Mouse (Mus musculus) erythroblast, adult 5-6 weeks (primary cell): ENCODE data around the gene Tram1l1. TPM values are rescaled to one million over a fixed set of nuclear protein-coding genes. Genes with fewer than 3 reads are reported as not detected.
"Not testable (repeated sequence)": the region's sequence is repeated elsewhere in the genome, so short reads cannot be mapped to it uniquely, and the experiment has no call there.

ENCODE experiments used
- ATAC-seq: replicated peaks from 2 replicates; pipeline ENCODE4 v1.8.0; 2016; ENCODE audit warnings: moderate number of reproducible peaks, mild to moderate bottlenecking, moderate TSS enrichment, inconsistent platforms; ENCODE audit not compliant: poor library complexity, low FRiP score, severe bottlenecking
- total RNA-seq, 2 experiments: library from RNA; stranded (forward) in 1 of 2; stranded (reverse) in 1 of 2; fragments of 150-400 nt in 1 of 2; fragments of 200-764, 138-1000 nt in 1 of 2; gene quantifications; 2 replicates each; pipeline versions ENCODE4 v1.2.3 to v1.2.4; 2015 to 2017; ENCODE audit warnings: low replicate concordance in 2 of 2

Gene Tram1l1
- total RNA-seq (2015; ENCODE audit: low replicate concordance): not detected in 2 replicates
- total RNA-seq (2017; ENCODE audit: low replicate concordance): not detected in 2 replicates

DNA sequence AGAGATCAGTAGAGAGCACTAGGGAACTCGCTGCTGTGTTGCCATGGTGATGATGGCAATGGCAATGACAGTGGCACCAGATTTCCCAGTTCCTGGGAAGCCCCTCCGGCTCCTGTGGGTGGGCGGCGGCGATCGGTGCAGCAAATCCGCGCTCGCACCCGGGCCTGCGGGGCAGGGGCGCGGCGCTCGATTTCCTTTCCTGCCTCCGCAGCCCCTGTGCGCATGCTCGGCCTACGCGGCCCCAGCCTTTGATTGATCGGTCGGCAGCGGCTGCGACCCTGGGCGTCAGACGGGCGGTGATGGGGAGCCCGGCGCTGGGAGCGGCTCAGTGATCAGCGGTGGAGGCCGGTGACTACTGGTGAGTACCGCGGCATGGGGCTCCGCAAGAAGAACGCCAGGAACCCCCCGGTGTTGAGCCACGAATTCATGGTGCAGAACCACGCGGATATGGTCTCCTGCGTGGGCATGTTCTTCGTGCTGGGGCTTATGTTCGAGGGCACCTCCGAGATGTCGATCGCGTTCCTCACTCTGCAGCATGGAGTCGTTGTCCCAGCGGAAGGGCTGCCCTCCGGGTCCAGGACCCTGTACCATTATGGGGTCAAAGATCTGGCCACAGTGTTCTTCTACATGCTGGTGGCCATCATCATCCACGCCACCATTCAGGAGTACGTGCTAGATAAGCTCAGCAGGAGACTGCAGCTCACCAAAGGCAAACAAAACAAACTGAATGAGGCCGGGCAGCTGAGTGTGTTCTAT, at the start of gene Tram1l1:
Gene Tram1l1 (plus strand): TSS at position 35 of the 756 bp plus-strand sequence.
- ATAC-seq: no peak

GRCm38 (mm10) chr3:124271229-124271628, 49.4 kb upstream of the Tram1l1 start:
- ATAC-seq: no peak

DNA sequence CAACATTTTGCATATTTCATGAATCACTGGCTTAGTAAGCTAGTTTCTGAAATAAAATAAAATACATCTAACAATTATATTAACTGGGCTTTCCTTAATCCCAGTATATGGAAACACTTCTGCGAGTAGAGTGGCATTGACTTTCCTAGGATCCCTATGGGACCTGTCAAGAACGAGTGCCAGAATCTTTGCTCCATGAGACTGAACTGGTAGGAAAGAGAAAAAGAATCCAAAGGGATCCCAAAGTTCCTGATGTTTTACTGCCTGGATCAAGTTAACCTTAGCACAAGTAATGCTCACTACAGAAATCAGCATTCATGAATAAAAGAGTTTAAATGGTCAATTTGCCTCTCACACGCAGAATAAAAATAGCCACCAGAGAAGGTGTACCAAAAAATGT, 49.0 kb upstream of the Tram1l1 start:
- no peak for ATAC-seq

- ATAC-seq: no peak
Observed at GRCm38 (mm10) chr3:124272465-124273089, 48.1 kb upstream of the Tram1l1 start.

- ATAC-seq: not testable (repeated sequence)
Observed at GRCm38 (mm10) chr3:124274928-124275609, 45.6 kb upstream of the Tram1l1 start.

DNA sequence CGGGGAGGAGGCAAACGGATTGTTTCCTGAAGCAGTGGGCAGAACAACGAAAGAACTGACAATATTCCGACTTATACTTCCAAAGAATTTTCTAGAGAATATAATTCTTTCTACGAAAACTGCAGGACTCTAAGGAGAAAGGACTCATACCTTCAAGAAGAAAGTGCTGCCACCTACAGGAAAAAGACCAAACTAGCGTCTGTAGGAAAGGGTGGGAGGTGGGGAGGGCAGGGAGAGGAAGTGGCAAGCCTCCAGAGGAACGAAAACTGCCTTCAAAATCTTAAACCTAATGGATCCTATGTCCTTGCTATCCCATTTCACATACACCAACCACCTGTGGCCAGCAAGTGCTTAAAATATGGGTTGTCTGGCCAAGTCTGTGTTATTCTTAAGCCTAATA, 31.7 kb upstream of the Tram1l1 start:
- not testable (repeated sequence) for ATAC-seq

DNA sequence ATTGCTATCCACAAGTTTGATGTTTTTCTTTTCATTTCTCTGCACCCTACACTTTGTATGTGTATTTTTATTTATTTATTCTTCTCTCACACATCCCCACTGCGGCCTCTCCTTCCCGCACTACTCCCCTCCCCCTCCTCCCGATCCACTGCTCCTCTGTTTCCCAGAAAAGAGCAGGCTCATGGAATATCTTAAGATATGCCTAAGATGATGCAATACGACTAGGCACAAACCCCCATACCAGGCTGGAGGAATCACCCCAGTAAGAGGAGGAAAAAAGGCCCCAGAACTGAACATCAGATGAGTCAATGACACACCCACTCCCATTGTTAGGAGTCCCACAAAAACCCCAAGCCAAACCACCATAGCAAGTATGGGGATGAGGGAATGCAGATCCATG, 1.4 kb upstream of the Tram1l1 start:
- ATAC-seq: no peak

DNA sequence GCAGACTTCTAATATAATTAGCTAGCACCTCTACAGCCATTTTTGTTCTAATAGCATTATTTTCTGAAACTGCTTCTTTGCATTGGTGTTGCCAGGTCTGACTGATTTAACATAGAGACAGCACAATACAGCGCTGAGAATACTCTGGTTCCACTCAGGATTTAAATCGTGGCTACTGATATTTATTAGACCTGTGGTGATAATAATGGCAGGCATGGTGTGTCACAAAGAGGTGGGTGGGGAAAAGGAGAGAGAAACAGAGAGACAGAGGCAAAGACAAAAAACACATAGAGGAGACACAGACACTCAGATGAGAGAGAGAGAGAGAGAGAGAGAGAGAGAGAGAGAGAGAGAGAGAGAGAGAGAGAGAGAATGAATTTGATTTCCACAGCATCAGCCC, 257 bp upstream of the Tram1l1 start:
- no peak for ATAC-seq

GRCm38 (mm10) chr3:124346445-124346844, 25.8 kb downstream of the Tram1l1 start:
- ATAC-seq: no peak

DNA sequence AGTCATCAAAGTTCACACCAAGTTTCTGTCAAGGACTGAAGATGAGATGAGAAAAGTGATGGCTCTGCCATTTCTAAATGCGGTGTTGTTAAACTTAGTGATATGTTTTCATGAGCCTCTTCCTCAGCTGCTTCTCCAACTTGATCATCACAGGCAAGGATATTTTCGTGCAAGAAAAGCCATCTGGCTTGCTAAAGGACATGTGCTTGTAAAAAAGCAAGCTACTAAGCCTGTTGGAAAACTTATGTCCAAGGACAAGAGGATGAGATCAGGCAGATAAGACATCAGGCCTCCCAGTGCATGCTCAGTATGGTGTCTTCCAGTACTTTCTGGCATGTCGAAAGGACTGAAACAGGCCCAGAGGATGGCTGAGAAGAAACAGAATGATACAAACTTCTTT, 36.9 kb downstream of the Tram1l1 start:
- no peak for ATAC-seq

- ATAC-seq: no peak
Observed at GRCm38 (mm10) chr3:124372031-124372430, 51.4 kb downstream of the Tram1l1 start.

Other genes with a start within 250 kb of the Tram1l1 start
- not detected in 2 replicates for gene 1700006A11Rik, start 105.2 kb downstream of the Tram1l1 start, total RNA-seq (2015; ENCODE audit: low replicate concordance)
- not detected in 2 replicates for gene 1700006A11Rik, start 105.2 kb downstream of the Tram1l1 start, total RNA-seq (2017; ENCODE audit: low replicate concordance)